Mouse (Mus musculus): ENCODE data around the gene Snx33. TPM values are rescaled to one million over a fixed set of nuclear protein-coding genes. Genes with fewer than 3 reads are reported as not detected.

Gene Snx33
- polyA plus RNA-seq, 1 experiment, result 3.4 TPM

DNA sequence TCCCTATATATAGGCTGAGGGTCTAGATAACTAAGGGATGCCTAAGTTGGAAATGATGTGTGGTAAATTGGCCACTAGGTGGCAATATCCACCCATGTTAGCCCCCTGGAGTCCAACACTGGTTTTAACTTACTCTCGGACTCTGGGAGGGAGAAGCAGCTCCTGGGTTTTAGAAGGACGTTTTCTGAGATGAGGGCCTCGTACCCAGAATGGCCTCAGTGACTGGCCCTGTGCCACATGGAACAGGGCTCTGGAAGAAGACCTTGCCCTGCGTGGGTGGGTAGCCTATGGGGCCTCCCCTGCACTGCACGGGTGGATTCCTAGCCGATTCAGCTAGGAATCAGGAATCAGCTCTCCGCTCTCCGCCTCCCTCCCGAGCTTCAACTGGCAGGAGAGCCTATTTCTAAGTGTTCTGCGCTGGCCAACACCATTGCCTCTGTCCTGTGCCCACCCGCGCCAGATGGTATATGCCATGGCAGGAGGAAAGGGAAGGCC, 36.6 kb downstream of the Snx33 start:
- TF ChIP-seq CTCF (IDR thresholded peaks at IDR 0.05; ENCODE audit: control insufficient read depth, insufficient read depth, low read length), result peak; percentile 46; the same call in 1 of the 2 replicates
- TF ChIP-seq POLR2A (IDR thresholded peaks at IDR 0.05; ENCODE audit: borderline replicate concordance, control insufficient read depth, low read depth, low read length), result no peak
- Histone ChIP-seq H3K4me3 (replicated peaks; ENCODE audit: control insufficient read depth, low read depth, low read length) (no peak overlapping the region), H3K27ac (ENCODE audit: control insufficient read depth, insufficient read depth, low read depth, low read length, poor library complexity) (no peak overlapping the region), H3K4me1 (ENCODE audit: control insufficient read depth, insufficient read depth, low read length) (no peaks in the 10 kb centered on the region)
- 43% methylated on average over 12 of the region's 12 CpGs for WGBS

DNA sequence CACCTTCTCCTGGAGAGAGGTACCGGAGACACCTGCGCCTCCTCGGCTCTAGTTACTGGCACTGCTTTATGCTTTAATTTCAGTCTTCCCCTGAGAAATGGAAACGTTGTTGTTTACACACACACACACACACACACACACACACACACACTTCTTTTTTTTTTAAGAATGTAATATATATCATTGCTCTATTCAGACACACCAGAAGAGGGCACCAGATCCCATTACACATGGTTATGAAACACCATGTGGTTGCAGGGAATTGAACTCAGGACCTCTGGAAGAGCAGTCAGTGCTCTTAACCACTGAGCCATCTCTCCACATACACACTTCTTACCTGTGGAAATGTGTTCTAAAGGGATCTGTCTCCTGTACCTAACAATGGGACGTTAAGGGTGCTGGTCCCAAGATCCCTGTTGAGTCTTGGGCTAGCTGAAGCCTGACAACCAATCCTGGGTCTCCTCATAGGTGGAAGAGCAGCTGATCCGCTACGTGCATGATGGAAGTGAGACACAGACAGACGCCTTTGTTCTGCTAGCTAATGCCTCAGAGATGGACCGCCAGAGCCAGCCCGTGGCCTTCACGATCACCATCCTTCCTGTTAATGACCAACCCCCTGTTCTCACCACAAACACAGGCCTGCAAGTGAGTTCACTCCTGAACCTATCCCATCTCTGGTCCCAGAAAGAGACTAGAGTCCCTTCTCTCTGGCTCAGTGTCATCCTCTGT, 37.5 kb downstream of the Snx33 start:
- no peak for TF ChIP-seq CTCF (IDR thresholded peaks at IDR 0.05; ENCODE audit: control insufficient read depth, insufficient read depth, low read length)
- Histone ChIP-seq H3K4me3 (replicated peaks; ENCODE audit: control insufficient read depth, low read depth, low read length) (no peak overlapping the region), H3K27ac (ENCODE audit: control insufficient read depth, insufficient read depth, low read depth, low read length, poor library complexity) (no peak overlapping the region), H3K4me1 (ENCODE audit: control insufficient read depth, insufficient read depth, low read length) (no peaks in the 10 kb centered on the region)
- WGBS, result 54% methylated on average over 11 of the region's 11 CpGs

DNA sequence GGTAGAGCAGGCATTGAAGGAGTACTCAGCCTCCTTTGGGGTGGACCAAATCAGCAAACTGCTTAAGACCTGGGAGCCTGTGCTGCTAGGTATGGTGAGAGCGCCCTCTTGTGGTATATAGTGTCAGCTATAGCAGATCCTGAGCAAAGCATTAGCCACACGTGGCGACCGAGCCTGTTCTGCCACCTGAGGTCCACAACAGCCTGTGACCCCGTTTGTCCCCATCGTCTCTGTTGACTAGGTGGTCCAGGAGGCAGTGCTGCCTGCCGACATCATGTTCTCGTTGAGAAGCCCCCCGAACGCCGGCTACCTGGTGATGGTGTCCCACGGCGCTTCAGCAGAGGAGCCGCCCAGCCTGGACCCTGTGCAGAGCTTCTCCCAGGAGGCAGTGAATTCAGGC, 38.4 kb downstream of the Snx33 start:
- TF ChIP-seq POLR2A (IDR thresholded peaks at IDR 0.05; ENCODE audit: borderline replicate concordance, control insufficient read depth, low read depth, low read length) (no peak), CTCF (IDR thresholded peaks at IDR 0.05; ENCODE audit: control insufficient read depth, insufficient read depth, low read length) (peak; percentile 78)
- 15% methylated on average over 14 of the region's 14 CpGs for WGBS
- Histone ChIP-seq H3K4me1 (ENCODE audit: control insufficient read depth, insufficient read depth, low read length) (no peaks in the 10 kb centered on the region), H3K4me3 (replicated peaks; ENCODE audit: control insufficient read depth, low read depth, low read length) (no peak overlapping the region), H3K27ac (ENCODE audit: control insufficient read depth, insufficient read depth, low read depth, low read length, poor library complexity) (no peak overlapping the region)

DNA sequence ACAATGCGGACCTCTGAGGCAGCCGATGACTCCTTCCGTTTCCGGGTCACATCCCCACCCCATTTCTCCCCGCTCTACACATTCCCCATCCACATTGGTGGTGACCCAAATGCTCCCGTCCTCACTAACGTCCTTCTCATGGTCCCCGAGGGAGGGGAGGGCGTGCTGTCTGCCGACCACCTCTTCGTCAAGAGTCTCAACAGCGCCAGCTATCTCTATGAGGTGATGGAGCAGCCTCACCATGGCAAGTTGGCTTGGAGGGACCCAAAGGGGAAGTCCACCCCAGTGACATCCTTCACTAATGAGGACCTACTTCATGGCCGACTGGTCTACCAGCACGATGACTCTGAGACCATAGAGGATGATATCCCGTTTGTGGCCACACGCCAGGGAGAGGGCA, 40.6 kb downstream of the Snx33 start:
- TF ChIP-seq POLR2A (IDR thresholded peaks at IDR 0.05; ENCODE audit: borderline replicate concordance, control insufficient read depth, low read depth, low read length) (no peak), CTCF (IDR thresholded peaks at IDR 0.05; ENCODE audit: control insufficient read depth, insufficient read depth, low read length) (no peak)
- Histone ChIP-seq H3K4me1 (ENCODE audit: control insufficient read depth, insufficient read depth, low read length) (no peaks in the 10 kb centered on the region), H3K4me3 (replicated peaks; ENCODE audit: control insufficient read depth, low read depth, low read length) (no peak overlapping the region), H3K27ac (ENCODE audit: control insufficient read depth, insufficient read depth, low read depth, low read length, poor library complexity) (no peak overlapping the region)
- 86% methylated on average over 16 of the region's 16 CpGs for WGBS

DNA sequence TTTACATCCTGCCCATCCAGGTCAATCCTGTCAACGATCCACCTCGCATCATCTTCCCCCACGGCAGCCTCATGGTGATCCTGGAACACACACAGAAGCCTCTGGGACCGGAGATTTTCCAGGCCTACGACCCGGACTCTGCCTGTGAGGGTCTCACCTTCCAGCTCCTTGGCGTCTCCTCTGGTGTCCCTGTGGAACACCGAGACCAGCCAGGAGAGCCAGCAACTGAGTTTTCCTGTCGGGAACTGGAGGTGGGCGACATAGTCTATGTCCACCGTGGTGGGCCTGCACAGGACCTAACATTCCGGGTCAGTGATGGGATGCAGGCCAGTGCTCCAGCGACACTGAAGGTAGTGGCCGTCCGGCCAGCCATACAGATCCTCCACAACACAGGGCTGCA, 41.6 kb downstream of the Snx33 start:
- TF ChIP-seq POLR2A (IDR thresholded peaks at IDR 0.05; ENCODE audit: borderline replicate concordance, control insufficient read depth, low read depth, low read length), result no peak
- no peak for TF ChIP-seq CTCF (IDR thresholded peaks at IDR 0.05; ENCODE audit: control insufficient read depth, insufficient read depth, low read length)
- H3K27ac ChIP-seq (ENCODE audit: control insufficient read depth, insufficient read depth, low read depth, low read length, poor library complexity), result no peak overlapping the region
- no peak overlapping the region for H3K4me3 ChIP-seq (replicated peaks; ENCODE audit: control insufficient read depth, low read depth, low read length)
- WGBS, result 86% methylated on average over 15 of the region's 15 CpGs
- H3K4me1 ChIP-seq (ENCODE audit: control insufficient read depth, insufficient read depth, low read length), result no peaks in the 10 kb centered on the region

DNA sequence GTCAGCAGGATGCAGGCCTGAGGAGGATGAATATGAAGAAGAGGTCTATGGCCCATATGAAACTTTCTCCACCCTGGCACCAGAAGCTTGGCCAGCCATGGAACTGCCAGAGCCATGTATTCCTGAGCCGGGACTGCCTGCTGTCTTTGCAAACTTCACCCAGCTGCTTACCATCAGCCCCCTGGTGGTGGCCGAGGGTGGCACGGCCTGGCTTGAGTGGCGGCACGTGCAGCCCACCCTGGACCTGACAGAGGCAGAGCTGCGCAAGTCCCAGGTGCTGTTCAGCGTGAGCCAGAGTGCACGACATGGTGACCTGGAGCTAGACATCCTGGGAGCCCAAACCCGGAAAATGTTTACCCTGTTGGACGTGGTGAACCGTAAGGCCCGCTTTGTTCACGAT, 42.1 kb downstream of the Snx33 start:
- 65% methylated on average over 13 of the region's 13 CpGs for WGBS
- Histone ChIP-seq H3K4me1 (ENCODE audit: control insufficient read depth, insufficient read depth, low read length) (no peaks in the 10 kb centered on the region), H3K27ac (ENCODE audit: control insufficient read depth, insufficient read depth, low read depth, low read length, poor library complexity) (no peak overlapping the region), H3K4me3 (replicated peaks; ENCODE audit: control insufficient read depth, low read depth, low read length) (no peak overlapping the region)
- TF ChIP-seq CTCF (IDR thresholded peaks at IDR 0.05; ENCODE audit: control insufficient read depth, insufficient read depth, low read length) (peak; percentile 45; the same call in 1 of the 2 replicates), POLR2A (IDR thresholded peaks at IDR 0.05; ENCODE audit: borderline replicate concordance, control insufficient read depth, low read depth, low read length) (no peak)

DNA sequence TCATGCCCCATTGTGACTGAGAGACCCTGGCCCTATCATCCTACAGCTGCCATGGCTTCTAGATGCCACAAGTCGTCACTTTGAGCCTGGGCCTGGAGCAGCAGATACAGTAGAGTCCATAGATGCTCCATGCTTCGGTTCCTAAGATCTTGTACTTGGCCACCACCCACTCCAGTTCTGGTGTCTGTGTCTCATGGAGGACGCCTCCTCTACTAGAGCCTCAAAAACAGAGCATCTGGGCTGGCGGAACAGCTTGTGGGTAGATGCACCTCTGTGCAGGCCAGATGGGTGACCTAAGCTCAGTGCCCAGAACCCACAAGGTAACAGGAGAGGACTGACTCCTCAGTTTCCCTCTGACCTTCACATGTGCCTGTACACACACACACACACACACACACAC, 43.8 kb downstream of the Snx33 start:
- TF ChIP-seq CTCF (IDR thresholded peaks at IDR 0.05; ENCODE audit: control insufficient read depth, insufficient read depth, low read length), result no peak
- no peak for TF ChIP-seq POLR2A (IDR thresholded peaks at IDR 0.05; ENCODE audit: borderline replicate concordance, control insufficient read depth, low read depth, low read length)
- Histone ChIP-seq H3K4me1 (ENCODE audit: control insufficient read depth, insufficient read depth, low read length) (no peaks in the 10 kb centered on the region), H3K27ac (ENCODE audit: control insufficient read depth, insufficient read depth, low read depth, low read length, poor library complexity) (no peak overlapping the region), H3K4me3 (replicated peaks; ENCODE audit: control insufficient read depth, low read depth, low read length) (no peak overlapping the region)
- WGBS, result 68% methylated on average over 4 of the region's 4 CpGs

DNA sequence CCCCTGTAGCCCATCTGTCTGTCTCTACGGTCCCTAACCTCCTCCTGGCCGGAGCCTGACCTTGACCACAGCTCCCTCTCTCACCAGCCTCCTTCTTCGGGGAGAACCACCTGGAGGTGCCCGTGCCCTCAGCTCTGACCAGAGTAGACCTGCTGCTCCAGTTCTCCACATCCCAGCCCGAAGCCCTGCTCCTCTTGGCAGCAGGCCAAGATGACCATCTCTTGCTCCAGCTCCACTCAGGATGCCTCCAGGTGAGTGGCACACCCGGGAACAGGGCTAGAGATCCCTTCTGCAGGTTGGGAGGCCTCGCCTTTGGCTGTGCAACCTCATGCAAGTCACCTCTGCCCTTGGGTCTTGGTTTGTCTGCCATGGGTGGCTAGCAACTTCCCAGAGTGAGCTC, 44.7 kb downstream of the Snx33 start:
- WGBS, result 78% methylated on average over 7 of the region's 7 CpGs
- H3K27ac ChIP-seq (ENCODE audit: control insufficient read depth, insufficient read depth, low read depth, low read length, poor library complexity), result no peak overlapping the region
- no peak overlapping the region for H3K4me3 ChIP-seq (replicated peaks; ENCODE audit: control insufficient read depth, low read depth, low read length)
- H3K4me1 ChIP-seq (ENCODE audit: control insufficient read depth, insufficient read depth, low read length), result no peaks in the 10 kb centered on the region
- TF ChIP-seq POLR2A (IDR thresholded peaks at IDR 0.05; ENCODE audit: borderline replicate concordance, control insufficient read depth, low read depth, low read length) (no peak), CTCF (IDR thresholded peaks at IDR 0.05; ENCODE audit: control insufficient read depth, insufficient read depth, low read length) (no peak)

DNA sequence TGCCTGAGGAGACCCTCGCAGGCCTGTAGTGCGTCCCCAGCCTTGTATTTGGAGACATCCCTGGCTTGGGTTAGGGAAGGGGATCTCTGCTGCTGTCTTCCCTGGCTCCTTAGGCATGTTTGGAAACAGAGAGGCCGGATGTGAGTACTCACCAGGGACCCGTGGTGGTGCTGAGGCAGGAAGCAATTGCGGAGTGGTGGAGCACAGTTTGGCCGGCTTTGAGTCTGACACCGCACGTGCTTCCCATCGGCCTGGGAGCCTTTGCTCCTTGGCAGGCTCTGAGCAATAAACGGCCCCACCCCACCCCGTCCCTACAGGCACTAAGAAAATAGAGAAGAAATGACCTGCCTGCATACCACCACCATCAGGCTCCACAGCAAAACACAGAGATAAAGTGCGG, 45.4 kb downstream of the Snx33 start:
- H3K4me1 ChIP-seq (ENCODE audit: control insufficient read depth, insufficient read depth, low read length), result no peaks in the 10 kb centered on the region
- no peak overlapping the region for H3K4me3 ChIP-seq (replicated peaks; ENCODE audit: control insufficient read depth, low read depth, low read length)
- H3K27ac ChIP-seq (ENCODE audit: control insufficient read depth, insufficient read depth, low read depth, low read length, poor library complexity), result no peak overlapping the region
- TF ChIP-seq CTCF (IDR thresholded peaks at IDR 0.05; ENCODE audit: control insufficient read depth, insufficient read depth, low read length) (no peak), POLR2A (IDR thresholded peaks at IDR 0.05; ENCODE audit: borderline replicate concordance, control insufficient read depth, low read depth, low read length) (no peak)
- 36% methylated on average over 12 of the region's 12 CpGs for WGBS

Data from bone marrow, adult 2 months (tissue).